Mouse (Mus musculus): Measurements from ENCODE around the gene Coro1a.
"Not testable (repeated sequence)": the region's sequence is repeated elsewhere in the genome, so short reads cannot be mapped to it uniquely, and the experiment has no call there.

Gene Coro1a

GRCm38 (mm10) chr7:126704121-126704980 lies 3.2 kb downstream of the Coro1a start:
- no peak for DNase-seq (ENCODE audit: low read depth)

DNA sequence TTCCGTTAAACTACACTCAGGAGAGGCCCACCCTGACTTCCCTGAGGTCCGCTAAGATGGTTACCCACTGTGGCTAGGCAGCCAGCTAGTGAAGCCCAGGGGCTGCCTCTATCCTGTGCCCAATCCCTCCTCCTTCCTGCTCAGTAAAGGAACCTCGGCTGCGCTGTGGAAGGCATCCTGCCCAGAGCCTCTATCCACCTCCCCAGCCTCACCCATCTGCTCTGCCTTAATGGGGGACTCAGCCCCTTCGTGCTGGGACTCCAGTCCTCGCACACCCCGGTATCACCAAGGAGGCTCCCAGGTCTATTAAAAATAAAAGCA lies 3.9 kb downstream of the Coro1a start:
- DNase-seq (ENCODE audit: low read depth) = no peak

- no peak for DNase-seq (ENCODE audit: low read depth)
Measured at GRCm38 (mm10) chr7:126702861-126703756, 4.5 kb downstream of the Coro1a start.

- no peak for DNase-seq (ENCODE audit: low read depth)
Measured at GRCm38 (mm10) chr7:126702358-126702757, 5.2 kb downstream of the Coro1a start.

DNA sequence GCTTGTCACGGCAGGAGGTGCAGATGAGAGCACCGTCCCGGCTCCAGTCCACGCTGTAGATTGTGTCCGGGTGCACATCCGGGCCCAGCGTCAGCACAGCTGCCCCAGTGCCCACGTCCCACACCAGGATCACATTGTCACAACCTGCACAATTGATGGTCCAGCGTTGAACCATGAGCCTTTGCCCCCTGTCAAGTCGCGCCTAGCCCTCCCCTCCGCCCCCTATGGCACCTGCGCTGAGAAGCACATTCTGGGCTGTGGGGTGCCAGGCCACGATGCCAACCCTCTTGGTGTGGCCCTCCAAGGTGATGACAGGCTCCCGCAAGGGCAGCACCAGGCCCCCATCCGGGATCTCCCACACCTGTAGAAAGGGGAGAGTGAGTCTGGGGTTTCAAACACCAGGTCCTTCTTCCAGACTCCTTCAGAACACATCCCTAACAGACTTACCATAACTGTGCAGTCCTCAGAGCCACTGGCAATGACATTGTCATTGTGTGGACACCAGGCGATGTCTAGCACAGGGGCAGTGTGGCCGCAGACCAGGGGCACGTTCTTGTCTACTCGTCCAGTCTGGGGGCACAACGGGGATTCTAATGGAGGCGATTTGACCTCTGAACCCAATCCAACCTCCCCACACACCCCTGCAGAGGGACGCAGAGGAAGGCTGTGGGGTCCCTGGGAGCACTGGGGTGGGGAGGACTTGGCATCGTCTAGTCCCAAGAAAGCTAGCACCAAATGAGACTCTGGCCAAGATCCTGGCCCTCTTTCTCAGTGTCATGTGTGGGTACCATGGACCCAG lies 5.8 kb downstream of the Coro1a start:
- DNase-seq (ENCODE audit: low read depth) = no peak

- DNase-seq (ENCODE audit: low read depth) = peak; percentile 83
Measured at GRCm38 (mm10) chr7:126701070-126701469, 6.5 kb downstream of the Coro1a start.

DNA sequence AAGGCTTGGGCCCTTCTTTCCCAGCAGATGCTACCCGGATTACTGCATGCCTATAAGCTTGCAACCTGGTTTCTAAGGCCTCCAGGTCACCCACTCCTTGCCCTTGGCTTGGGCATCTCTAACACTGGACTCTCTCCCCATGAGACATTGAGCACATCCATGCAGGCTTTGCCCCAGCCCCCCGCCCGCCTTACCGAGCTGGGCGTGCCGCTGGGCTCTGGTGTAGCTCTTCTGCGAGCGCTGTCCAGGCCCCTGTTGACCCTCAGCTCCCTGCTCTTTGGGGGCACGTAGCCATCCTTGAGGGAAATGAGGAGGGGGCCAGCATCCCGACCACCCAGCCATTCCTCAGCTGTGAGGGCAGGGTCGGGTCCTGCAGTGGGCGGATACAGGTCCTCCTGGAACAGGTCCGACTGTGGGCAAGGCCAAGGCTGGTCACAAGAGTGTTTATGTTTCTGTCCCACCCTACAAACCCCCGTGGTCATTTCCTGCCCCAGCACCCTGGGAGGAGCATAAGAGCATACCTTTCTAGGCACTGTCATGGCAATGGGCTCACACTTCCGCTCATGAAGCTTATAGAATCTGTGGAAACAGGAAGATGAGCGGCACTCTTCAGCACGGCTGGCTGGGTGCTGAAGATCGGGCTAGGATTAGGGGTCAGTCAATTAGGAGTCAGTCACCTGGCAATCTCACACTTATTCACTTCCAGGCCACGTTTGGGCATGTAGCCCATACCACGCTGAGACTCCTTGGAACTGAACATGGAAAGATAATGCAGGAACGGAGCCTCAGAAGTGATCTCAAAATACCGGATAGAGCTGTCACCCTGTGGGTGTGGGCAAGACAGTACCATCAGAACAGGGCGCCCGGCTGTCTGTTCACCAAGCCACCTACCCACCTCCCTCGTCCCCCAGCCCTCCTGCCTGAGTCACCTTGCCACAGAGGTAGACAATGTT lies 7.2 kb downstream of the Coro1a start:
- no peak for DNase-seq (ENCODE audit: low read depth)

DNA sequence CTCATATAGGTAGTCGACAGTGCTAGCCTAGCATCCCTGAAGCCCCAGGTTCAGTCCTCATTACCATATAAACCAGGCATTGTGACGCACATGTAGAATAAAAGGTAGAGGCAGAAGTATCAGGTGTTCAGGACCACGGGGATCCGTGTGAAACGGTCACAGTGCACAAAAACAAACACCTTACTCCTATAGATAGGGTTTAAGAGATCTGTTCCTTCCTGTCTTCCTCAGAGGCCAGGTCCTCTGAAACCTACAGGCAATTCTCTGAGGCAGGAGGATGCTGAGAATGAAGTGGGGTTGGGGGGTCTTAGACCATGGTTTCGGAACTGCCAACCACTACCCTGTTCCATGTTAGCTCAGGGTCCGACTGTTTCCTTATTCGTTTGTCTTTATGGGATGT lies 9.7 kb downstream of the Coro1a start:
- no peak for DNase-seq (ENCODE audit: low read depth)

- DNase-seq (ENCODE audit: low read depth) = no peak
Measured at GRCm38 (mm10) chr7:126696886-126697285, 10.7 kb downstream of the Coro1a start.

- DNase-seq (ENCODE audit: low read depth) = no peak
Measured at GRCm38 (mm10) chr7:126696303-126696702, 11.3 kb downstream of the Coro1a start.

DNA sequence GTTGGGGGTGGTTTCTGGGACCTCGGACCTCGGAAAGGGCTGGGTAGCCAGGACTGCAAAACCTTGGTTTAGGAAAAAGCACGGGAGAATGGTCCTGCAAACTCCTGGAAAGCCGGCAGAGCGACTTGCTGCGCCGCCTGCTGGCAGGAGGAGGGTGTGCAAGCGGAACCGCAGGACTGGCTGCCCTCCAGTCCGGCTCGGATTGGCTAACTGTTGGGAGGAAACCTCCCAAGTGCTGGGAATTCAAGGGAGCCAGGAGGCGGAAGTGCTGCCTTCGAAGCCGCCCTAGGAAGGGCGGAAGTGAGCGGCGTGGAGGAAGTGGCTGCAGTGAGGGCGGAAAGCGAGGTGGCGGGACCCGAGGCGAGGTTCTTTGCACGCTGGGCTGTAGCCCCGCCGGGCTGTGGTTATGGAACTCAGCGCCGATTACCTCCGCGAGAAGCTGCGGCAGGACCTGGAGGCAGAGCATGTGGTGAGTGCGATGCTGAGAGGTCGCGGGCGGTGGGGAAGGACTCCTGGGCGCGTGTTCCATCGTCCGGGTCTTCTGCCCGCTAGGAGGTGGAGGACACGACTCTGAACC lies 11.9 kb downstream of the Coro1a start, which contains the start of gene Slx1b:
Gene Slx1b, minus strand, starts transcription at position 154 of the 577 bp plus-strand sequence.
- DNase-seq (ENCODE audit: low read depth) = peak; percentile 97

DNA sequence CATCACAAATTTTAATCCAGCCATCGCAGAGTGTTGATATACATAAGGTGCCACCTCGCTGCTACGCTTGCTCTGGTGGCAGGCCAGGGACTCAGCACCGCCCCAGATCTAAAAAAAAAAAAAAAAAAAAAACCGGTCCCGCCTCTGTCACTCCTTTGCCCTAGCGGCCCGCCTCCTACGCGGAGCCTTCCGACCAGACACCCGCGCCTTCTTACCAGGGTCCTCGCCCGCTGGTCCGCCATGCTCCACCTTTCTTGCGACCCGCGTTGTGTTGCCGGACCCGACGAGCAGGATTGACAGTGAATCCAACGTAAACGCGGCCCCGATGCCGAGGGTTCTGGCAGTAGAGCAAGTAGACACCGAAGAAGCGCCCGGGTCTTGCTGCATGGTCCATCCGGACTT lies 12.4 kb downstream of the Coro1a start, which contains the start of gene Bola2:
Gene Bola2, plus strand, starts transcription at position 192 of the 402 bp plus-strand sequence.
- DNase-seq (ENCODE audit: low read depth) = peak; percentile 56

GRCm38 (mm10) chr7:126694441-126695051 lies 13.0 kb downstream of the Coro1a start:
- peak; percentile 24 for DNase-seq (ENCODE audit: low read depth)

GRCm38 (mm10) chr7:126693781-126694180 lies 13.8 kb downstream of the Coro1a start:
- DNase-seq (ENCODE audit: low read depth) = no peak

DNA sequence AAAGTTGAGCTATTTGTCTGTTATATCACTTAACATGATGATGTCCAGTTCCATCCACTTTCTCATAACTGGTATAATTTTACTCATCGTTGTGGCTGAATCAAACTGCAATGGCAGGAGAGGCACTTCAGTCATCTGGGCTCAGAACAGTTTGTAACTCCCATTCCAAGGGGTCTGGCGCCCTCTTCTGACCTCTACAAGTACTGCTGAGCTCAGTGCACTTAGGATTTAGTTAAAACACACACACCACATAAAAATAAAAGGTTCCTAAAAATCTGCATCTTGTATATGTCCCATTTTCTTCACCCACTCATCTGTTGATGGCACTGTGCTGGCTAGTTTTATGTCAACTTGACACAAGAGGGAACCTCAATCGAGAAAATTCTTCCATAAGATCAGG lies 14.3 kb downstream of the Coro1a start:
- DNase-seq (ENCODE audit: low read depth) = peak; percentile 90

DNA sequence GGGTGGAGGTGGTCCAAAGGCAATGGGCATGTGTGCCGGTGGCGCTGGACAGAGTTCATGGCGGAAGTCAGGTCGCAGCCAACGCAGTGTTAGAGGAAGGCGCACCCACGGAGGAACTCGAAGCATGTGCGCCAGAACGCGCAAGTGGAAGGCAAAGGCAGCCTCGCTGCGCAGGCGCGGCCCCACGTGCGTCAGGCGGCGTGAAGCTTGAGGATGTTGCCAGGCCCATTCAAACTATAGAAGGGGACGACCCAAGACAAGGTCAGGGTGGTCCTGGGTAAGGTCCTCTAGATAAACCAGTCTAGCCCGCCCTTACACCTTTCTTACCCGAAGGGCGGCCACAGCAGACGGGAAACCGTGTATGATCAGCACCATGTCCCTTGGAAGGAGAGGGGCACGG lies 15.2 kb downstream of the Coro1a start:
- no peak for DNase-seq (ENCODE audit: low read depth)

GRCm38 (mm10) chr7:126691676-126692075 lies 15.9 kb downstream of the Coro1a start:
- DNase-seq (ENCODE audit: low read depth) = no peak

DNA sequence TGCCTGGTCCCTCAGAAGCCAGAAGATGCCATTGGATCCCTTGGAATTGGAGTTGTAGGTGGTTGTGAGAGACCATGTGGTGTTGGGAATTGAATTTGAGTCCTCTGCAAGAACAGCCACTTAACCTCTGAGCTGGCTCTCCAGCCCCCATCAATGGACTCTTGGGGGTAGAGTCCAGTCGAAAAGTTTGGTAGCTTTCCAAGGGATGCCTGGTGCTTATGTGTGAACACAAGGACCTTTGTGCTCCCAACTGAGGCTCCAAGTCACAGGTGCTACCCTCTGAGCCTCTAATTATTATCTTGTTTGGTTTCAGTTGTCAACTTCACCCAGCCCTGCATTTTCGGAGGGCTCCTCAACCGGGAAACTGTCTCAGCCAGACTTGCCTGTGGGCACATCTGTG lies 16.9 kb downstream of the Coro1a start:
- no peak for DNase-seq (ENCODE audit: low read depth)

DNA sequence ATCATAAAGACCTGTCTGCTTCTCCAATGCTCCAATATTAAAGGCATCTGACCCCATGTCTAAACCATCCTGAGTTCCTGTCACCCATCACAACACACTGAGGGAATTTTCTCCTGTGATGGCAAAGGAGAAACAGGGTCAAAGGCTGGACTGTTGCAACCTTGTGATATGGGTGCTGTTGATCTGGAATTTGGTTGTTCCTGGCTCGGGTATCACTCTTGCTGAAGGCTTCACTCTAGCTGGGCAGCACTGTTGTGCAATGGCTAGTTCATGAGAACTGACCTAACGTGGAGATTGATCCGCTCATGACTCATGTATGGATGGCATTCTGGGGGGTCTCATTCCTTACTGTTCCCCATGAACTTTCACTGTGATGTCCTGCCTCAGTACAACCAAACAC lies 18.6 kb downstream of the Coro1a start:
- peak; percentile 15 for DNase-seq (ENCODE audit: low read depth)

DNA sequence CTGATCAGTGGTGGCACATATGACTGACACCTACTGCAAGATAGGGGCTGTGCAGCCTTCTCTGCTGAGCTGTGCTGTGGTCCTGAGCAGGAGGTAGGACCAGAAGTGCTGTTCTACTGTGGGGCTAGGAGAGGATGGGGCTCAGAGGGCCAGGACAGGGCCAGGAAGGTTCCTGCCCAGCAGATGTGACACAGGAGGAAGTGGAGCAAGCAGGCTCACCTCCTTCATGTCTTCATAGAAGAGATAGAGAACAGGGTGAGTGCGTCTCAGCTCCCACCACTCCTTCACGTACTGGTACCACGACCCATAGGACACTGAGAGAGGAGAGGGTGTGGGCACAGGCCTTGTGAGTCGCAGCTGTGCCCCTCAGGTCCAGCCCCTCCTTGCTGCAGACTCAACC lies 19.4 kb downstream of the Coro1a start:
- DNase-seq (ENCODE audit: low read depth) = not testable (repeated sequence)

Data from NIH3T3 (cell line).